Mouse (Mus musculus) liver, postnatal 0 days (tissue): Measurements from ENCODE around the gene Pyroxd2. TPM values are rescaled to one million over a fixed set of nuclear protein-coding genes. Genes with fewer than 3 reads are reported as not detected.
A peak's percentile ranks its signal among the peaks of the same experiment; 100 is the strongest.

Experiments
- ATAC-seq: fragments of 200-750 bp; cut with Nextera tagmentation; 2 replicates; pipeline ENCODE4 v1.8.0; 2017; ENCODE audit warnings: mild to moderate bottlenecking, moderate library complexity
- DNase-seq: peaks from one replicate; pipeline ENCODE4 v3.0.0-alpha.2; 2016
- H3K27ac ChIP-seq: fragments of 300-500 bp; sonication (generic); 2 replicates; pipeline ENCODE4 v1.5.1; 2014; ENCODE audit warnings: antibody characterized with exemption, moderate library complexity, mild to moderate bottlenecking, low read depth
- H3K27me3 ChIP-seq: fragments of 300-500 bp; sonication (generic); 2 replicates; pipeline ENCODE4 v1.6.1; 2014; ENCODE audit warnings: low read length, control low read depth, mixed read lengths; ENCODE audit not compliant: insufficient read depth
- H3K36me3 ChIP-seq: fragments of 300-500 bp; sonication (generic); replicated peaks from 2 replicates; pipeline ENCODE4 v1.6.1; 2014; ENCODE audit warnings: mild to moderate bottlenecking, control low read depth, low read length, moderate library complexity, mixed read lengths; ENCODE audit not compliant: insufficient read depth
- H3K4me1 ChIP-seq: fragments of 300-500 bp; sonication (generic); 2 replicates; pipeline ENCODE4 v1.6.1; 2014; ENCODE audit warnings: antibody characterized with exemption, mild to moderate bottlenecking, control low read depth; ENCODE audit not compliant: insufficient read depth
- H3K4me2 ChIP-seq: fragments of 300-500 bp; sonication (generic); 2 replicates; pipeline ENCODE4 v1.6.1; 2014; ENCODE audit warnings: low read depth, mild to moderate bottlenecking, low read length, moderate library complexity, mixed read lengths
- H3K4me3 ChIP-seq: fragments of 300-500 bp; sonication (generic); 2 replicates; pipeline ENCODE4 v1.5.1; 2014; ENCODE audit warnings: low read depth, low read length
- H3K9ac ChIP-seq: fragments of 300-500 bp; sonication (generic); replicated peaks from 2 replicates; pipeline ENCODE4 v1.6.1; 2014; ENCODE audit warnings: mild to moderate bottlenecking, moderate library complexity
- H3K9me3 ChIP-seq: fragments of 300-500 bp; sonication (generic); 2 replicates; pipeline ENCODE4 v1.6.1; 2016; ENCODE audit warnings: mild to moderate bottlenecking, control low read depth, low read length, mixed read lengths
- CTCF ChIP-seq: sonication (generic); IDR thresholded peaks from 2 replicates; pipeline ENCODE4 v1.5.1; 2016; ENCODE audit warnings: antibody characterized with exemption, low read depth
- EP300 ChIP-seq: IDR thresholded peaks from 2 replicates; pipeline ENCODE4 v1.6.1; 2016; ENCODE audit warnings: antibody characterized with exemption, low read depth, mild to moderate bottlenecking
- WGBS: fragments of 180-500 bp; shearing (Covaris S2); extraction: QIAGEN DNeasy Blood & Tissue Kit; methylation state at CpG from one replicate; pipeline ENCODE4 v1.1.7; 2014; ENCODE audit not compliant: insufficient replicate concordance; 5-methylcytosine and 5-hydroxymethylcytosine counted together
- polyA plus RNA-seq: library from polyadenylated mRNA; unstranded; fragments of >200 nt; fragmentation: Nextera tagmentation; extraction: Ambion mirVana; gene quantifications from 2 replicates; pipeline ENCODE4 v1.2.1, GENCODE M21; 2015

The Pyroxd2 gene
- polyA plus RNA-seq, 1 experiment from 2014 or later, result 7.5 TPM

- no peak overlapping the region for H3K27ac ChIP-seq
- H3K36me3 ChIP-seq, result no peaks in the 10 kb centered on the region
- no peaks in the 10 kb centered on the region for H3K27me3 ChIP-seq
- H3K9ac ChIP-seq, result no peak overlapping the region
- no peak overlapping the region for H3K4me3 ChIP-seq
- H3K4me2 ChIP-seq, result no peak overlapping the region
- peaks cover 14% of the 10 kb centered on the region; the same call in 1 of the 2 replicates for H3K4me1 ChIP-seq
- no peak for TF ChIP-seq CTCF
- TF ChIP-seq EP300, result no peak
- DNase-seq (no peak), ATAC-seq (no peak)
- no peaks in the 10 kb centered on the region for H3K9me3 ChIP-seq
- WGBS, result 70% methylated on average over 11 of the region's 11 CpGs
Observed at GRCm38 (mm10) chr19:42750196-42750595, 2.4 kb downstream of the Pyroxd2 start.

GRCm38 (mm10) chr19:42746702-42747101, 5.9 kb downstream of the Pyroxd2 start:
- no peaks in the 10 kb centered on the region for H3K9me3 ChIP-seq
- no peak overlapping the region for H3K4me3 ChIP-seq
- H3K4me1 ChIP-seq, result peaks cover 9% of the 10 kb centered on the region
- H3K9ac ChIP-seq, result no peak overlapping the region
- no peak for TF ChIP-seq CTCF
- TF ChIP-seq EP300, result no peak
- WGBS, result 74% methylated on average over 8 of the region's 8 CpGs
- ATAC-seq (no peak), DNase-seq (no peak)
- H3K36me3 ChIP-seq, result no peaks in the 10 kb centered on the region
- H3K27me3 ChIP-seq, result no peaks in the 10 kb centered on the region
- no peak overlapping the region for H3K4me2 ChIP-seq
- no peak overlapping the region for H3K27ac ChIP-seq

GRCm38 (mm10) chr19:42745869-42746224, 6.7 kb downstream of the Pyroxd2 start:
- Histone ChIP-seq H3K27me3 (no peaks in the 10 kb centered on the region), H3K9me3 (no peaks in the 10 kb centered on the region), H3K4me1 (peaks cover 6% of the 10 kb centered on the region), H3K9ac (no peak overlapping the region), H3K4me2 (peak overlapping the region; percentile 18; the same call in 1 of the 2 replicates), H3K36me3 (no peaks in the 10 kb centered on the region), H3K27ac (no peak overlapping the region), H3K4me3 (no peak overlapping the region)
- DNase-seq, result no peak
- ATAC-seq, result no peak
- WGBS, result 48% methylated on average over 4 of the region's 4 CpGs
- TF ChIP-seq CTCF, result no peak
- no peak for TF ChIP-seq EP300

- Histone ChIP-seq H3K27ac (peak overlapping the region; percentile 11; the same call in 1 of the 2 replicates), H3K36me3 (no peaks in the 10 kb centered on the region), H3K4me3 (no peak overlapping the region), H3K4me2 (peak overlapping the region; percentile 27; the same call in 1 of the 2 replicates), H3K9ac (no peak overlapping the region), H3K27me3 (no peaks in the 10 kb centered on the region), H3K4me1 (peaks cover 6% of the 10 kb centered on the region), H3K9me3 (no peaks in the 10 kb centered on the region)
- 48% methylated on average over 9 of the region's 9 CpGs for WGBS
- TF ChIP-seq CTCF (no peak), EP300 (0 out of 2 replicates have a peak, but pooled peaks have one; percentile 53)
- DNase-seq (no peak), ATAC-seq (no peak)
Observed at GRCm38 (mm10) chr19:42745084-42745868, 7.3 kb downstream of the Pyroxd2 start.

- Histone ChIP-seq H3K9me3 (no peaks in the 10 kb centered on the region), H3K27me3 (no peaks in the 10 kb centered on the region), H3K36me3 (no peaks in the 10 kb centered on the region), H3K4me3 (no peak overlapping the region), H3K4me1 (peaks cover 9% of the 10 kb centered on the region), H3K4me2 (peak overlapping the region; percentile 27; the same call in 1 of the 2 replicates), H3K27ac (peak overlapping the region; percentile 11; the same call in 1 of the 2 replicates), H3K9ac (no peak overlapping the region)
- TF ChIP-seq CTCF (peak; percentile 83), EP300 (no peak)
- 6% methylated on average over 4 of the region's 4 CpGs for WGBS
- DNase-seq, result peak; percentile 59
- ATAC-seq, result peak; percentile 58
Observed at GRCm38 (mm10) chr19:42744162-42744586, 8.4 kb downstream of the Pyroxd2 start.

- no peak for DNase-seq
- Histone ChIP-seq H3K4me1 (peaks cover 9% of the 10 kb centered on the region), H3K36me3 (no peaks in the 10 kb centered on the region), H3K4me2 (no peak overlapping the region), H3K27me3 (no peaks in the 10 kb centered on the region), H3K27ac (no peak overlapping the region), H3K9me3 (no peaks in the 10 kb centered on the region), H3K4me3 (no peak overlapping the region), H3K9ac (no peak overlapping the region)
- TF ChIP-seq CTCF, result no peak
- TF ChIP-seq EP300, result no peak
- no peak for ATAC-seq
- 56% methylated on average over 16 of the region's 16 CpGs for WGBS
Observed at GRCm38 (mm10) chr19:42743261-42743660, 9.3 kb downstream of the Pyroxd2 start.
